Mouse (Mus musculus): ENCODE measurements around the gene Atp6v0c.
"Not testable (repeated sequence)": the region's sequence is repeated elsewhere in the genome, so short reads cannot be mapped to it uniquely, and the experiment has no call there.

Gene Atp6v0c

DNA sequence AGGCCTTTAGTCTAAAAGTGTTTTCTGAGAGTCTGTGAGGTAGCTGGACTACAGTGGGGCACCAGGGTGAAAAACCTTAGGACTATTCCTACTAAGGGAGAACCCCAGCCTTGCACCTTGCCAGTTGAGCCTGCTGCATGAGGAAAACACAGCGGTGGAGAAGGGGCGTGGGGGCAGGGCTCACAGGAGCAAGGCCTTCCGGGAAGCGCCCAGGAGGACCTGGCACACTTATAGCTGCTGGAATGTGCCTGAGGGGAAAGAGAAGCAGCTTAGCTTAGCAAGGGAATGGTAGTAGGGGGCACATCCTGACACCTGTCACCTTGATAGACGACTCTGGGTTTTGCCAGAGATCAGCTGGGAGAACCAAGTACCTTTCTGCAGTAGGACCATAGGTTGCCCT, 8.0 kb downstream of the Atp6v0c start:
- in situ Hi-C loops (cut with MboI, MseI): no loop called here

DNA sequence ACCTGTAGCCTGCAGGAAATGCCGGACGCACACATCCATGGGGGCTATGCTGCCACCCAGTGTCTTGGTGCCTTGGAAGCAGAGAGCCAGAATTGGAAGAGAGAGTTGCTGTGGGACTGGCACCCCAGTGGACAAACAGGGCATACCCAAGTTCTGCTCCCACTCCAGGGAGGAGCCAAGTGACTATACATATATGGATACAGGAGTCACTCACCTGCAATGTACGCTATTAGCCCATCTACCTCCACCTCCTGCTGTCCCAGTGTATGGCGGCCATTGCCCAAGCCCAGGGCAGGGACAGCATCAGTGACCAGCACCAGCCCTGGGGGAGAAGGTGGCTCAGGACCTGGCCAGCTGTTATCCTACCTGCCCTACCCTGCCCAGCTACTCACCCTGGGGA, 12.0 kb downstream of the Atp6v0c start:
- in situ Hi-C loops (cut with MboI, MseI): no loop called here

DNA sequence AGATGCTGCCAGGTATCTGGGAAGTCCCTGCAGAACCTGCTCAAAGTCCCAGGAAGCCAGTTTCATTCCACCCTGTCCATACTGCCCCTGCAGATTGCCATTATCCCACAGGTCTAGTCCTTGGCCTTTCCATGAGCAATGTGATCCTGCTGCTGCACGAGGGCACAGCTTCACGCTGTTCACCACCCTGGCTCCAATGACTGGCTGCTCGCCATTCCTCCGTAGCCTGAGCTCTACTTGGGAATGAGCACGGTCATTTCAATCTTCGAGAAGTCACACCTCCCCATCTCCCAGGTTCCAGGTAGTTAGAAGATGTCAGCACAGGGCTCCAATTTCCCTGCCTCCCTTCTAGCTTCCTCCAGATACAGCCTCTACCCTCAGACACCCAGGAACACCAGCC, 12.4 kb downstream of the Atp6v0c start:
- in situ Hi-C loops (cut with MboI, MseI): no loop called here

DNA sequence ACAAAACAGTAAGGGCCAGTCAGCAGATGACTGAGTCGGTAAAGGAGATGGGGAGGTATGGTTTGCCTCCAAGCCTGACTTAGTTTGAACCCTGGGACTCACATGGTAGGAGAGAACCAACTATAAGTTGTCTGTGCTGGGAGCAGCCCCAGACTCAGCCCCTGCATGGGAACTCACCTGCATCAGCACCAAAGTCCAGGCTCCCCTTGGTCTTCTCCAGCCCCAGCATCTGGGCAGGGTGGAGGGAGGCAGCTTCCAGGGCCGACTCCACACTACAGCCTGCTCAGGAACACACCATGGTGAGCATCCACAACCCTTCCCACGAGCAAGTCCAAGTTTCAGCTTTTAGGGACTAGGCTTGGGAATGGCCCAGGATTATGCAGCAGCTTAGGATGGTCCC, 13.1 kb downstream of the Atp6v0c start:
- in situ Hi-C loops (cut with MboI, MseI): no loop called here

DNA sequence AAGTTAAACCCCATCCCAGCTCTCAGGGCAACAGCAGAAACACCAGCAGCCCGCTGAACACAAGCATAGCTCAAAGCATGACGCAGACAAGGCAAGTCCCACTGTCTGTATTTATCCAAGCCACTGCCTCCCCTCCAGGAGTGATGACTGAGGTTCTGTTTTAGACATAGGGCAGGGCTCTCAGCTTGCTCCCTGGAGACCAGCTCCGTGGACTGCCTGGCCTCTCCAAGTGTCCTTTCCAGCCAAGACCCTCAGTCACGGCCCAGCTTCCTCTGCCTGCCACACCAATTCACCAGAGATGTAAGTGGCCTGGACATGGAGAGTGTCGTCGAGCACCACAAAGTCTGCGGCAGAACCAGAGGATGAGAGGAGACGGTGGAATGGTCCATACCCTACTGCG, 13.8 kb downstream of the Atp6v0c start:
- in situ Hi-C loops (cut with MboI, MseI): no loop called here

DNA sequence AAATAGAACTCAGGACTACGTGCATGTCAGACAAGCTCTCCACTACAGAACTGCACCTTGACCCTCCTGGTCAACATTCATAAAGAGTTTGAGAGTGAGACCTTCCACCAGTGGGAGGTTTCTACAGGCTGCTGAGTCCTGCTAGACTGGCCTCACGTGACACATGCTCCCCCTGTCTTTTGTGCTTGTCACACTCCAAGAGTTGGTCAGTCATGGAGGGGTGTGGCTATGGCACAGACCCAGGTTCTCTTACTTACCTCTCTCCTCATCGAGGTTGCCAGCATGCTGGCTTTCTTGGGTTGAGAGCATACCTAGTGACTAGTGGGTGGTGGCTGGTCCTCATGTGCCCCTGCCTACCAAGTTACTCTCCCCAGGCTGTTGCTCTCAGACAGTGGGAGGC, 15.0 kb downstream of the Atp6v0c start:
- in situ Hi-C loops (cut with MboI, MseI): no loop called here

DNA sequence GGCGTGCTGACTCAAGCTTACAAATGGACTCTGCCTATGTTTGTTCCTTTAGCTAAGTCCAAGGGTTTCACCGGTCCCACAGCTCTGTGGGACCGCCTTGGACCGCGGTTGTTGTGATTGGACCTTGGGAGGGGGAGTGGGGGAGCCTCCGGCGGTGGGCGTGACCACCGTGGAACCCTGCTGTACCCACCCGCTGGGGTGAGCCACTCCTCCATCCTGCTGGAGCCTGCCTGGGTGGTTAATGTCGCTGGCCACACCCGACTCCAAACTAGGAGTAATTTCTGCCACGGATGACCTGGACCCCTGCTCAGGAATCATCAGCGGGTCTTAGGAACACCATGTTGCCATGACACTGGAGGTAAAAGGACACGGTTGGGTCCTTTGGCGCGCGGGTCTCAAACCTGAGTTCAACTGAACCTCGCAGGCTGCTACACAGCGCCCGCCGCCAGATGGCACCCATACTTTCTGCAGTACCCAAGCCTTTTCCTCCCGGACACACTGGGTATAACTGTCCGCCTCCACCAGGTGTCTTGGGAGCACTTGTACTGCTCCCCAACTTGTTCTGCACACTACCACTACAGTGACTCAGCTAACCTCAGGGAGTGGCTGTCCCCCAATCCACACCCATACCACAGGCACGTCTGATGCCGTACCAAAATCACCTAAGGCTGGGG, 17.5 kb downstream of the Atp6v0c start:
- in situ Hi-C loops (cut with MboI, MseI): no loop called here

DNA sequence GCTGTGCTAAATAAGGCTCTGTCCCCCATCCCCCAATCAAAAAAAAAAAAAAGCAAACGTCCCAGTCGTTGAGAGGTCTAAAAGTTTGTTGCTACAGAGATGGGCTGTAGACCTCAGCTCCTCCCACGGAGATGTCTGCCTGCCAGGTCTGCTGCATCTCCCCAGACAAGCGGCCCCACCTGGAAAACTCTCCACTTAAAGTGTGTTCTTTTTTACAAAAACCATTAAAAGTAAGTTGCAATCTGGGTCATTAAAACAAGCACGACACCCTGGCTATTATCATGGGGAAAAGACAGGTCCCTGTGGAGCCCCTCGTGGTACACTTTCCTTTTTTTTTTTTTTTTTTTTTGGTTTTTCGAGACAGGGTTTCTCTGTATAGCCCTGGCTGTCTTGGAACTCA, 18.1 kb downstream of the Atp6v0c start:
- in situ Hi-C loops (cut with MboI, MseI): no loop called here

DNA sequence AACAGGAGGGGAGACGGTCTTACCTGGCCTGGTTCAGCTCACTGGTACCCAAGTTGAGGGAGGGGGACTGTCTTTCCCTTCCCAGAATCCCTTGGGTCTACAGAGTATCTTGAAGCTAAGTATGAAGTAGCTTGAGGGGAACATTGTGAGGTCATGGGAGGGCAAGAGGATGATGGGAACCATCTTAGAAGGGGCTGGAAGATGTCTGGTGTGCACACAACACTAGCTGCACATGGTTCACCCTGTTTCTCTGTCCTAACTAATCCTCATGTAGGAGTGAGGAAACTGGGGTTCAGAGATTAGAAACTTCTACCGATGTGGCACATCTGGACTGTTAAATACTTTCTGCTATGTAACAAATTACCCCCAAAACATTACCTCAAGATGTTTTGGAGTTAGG, 18.7 kb downstream of the Atp6v0c start, which contains the start of gene Pdpk1:
TSS of gene Pdpk1 (minus strand) at position 101 of the 400 bp plus-strand sequence.
- in situ Hi-C loops (cut with MboI, MseI): no loop called here

DNA sequence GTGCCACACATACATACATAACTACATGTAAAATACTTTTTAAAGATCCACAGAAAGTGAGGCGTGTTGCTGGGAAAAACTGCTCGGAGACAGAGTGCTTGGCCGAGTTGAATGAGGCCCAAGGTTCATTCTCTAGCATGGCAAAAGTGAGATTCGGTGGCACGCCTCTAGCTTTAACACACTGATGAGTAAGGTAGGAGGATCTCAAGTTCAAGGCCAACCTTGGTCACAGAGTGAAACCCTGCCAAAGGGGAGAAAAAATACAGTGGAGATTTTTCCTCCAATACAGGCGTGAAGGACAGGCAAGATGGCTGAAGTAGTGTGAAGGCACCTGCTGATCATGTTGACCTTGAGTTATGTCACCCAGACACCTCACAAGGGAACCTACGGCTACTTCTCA, 20.1 kb downstream of the Atp6v0c start:
- in situ Hi-C loops (cut with MboI, MseI): no loop called here

DNA sequence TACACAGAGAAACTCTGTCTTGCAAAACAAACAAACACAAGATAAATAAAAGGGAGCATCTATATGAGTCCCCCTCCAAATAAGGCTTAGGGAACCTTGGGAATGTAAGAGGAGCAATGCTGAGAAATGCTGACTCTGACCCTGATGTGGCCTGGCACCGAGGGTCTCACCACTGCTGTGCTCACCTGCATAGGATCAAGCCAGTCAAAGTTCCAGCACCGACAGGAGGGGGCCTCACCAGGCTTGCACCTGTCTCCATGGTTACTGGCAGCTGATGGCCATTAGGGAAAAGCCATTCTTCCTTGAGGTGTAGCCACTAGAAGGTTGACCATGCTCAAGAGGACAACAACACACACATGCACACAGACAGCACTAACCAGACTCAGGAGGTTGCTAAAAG, 26.6 kb downstream of the Atp6v0c start:
- in situ Hi-C loops (cut with MboI, MseI): no loop called here

DNA sequence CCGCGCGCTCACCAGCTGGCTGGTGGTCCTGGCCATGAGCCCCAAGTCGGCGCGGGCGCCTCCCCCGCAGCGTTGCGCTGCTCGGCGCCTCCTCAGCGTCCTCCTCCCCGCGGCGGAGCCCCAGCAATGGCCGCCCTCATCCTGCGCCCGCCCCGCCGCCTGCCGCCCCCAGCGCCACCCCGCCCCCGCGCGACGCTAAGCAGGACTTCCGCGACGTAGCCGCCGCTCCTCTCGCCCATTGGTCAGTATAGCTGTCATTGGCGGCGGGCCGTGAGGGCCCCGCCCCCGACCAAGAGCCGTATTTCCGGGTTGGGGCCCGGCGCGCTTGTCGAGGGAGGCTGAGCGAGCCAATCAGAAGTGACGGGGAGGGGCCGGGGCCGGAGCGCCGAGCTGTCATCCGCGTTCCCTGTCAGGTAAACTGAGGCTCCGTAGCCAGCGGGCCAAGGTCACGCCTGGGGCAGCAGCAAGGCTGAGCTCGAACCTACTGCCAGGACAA, 28.0 kb downstream of the Atp6v0c start:
- in situ Hi-C loops (cut with MboI, MseI): no loop called here

DNA sequence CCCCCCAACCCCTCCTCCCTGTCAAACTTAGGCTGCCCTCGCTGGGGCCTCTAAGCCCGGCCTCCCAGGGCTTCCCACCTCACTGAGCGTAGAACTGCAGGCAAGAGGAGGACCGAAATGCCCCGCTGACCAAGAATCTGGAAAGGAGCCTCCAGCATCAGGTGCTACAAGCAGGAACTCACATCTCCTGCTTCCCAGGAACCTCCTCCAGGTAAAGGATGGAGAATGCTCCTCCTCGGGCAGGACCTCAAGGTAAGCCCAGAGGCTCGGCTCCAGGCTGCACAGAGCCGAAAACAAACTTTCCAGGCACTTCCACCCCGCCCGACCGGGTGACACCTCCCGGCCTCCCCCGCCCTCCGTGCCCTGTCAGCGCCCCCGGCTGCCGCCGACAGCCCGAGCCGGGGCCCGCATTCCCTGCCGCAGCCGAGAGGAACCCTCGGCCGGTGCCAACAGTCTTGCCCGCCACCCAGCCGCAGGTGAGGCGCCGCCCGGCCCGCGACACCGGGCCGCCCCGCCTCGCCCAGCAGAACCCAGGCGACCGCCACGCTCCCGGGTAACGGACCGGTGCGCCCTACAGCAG, 28.6 kb downstream of the Atp6v0c start:
- in situ Hi-C loops (cut with MboI, MseI): no loop called here

DNA sequence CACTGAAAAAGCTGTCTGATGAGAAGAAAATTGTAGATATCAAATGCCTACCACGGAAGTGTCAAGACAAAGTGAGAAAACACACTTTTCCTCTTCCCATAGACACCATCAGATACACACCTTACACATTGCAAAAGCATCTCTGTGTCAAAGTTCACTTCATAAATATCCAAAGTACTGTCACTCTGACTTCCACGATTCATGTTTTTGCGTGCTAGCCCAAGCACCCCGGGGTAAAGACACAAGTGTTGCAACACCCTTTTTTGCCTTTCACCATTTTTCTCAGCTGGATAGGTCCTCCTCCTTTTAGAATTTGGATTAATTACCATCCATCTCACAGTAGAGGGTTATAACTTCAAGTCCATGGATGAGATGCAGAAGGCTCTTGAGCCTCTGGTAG, 29.5 kb downstream of the Atp6v0c start:
- in situ Hi-C loops (cut with MboI, MseI): loop anchor here in 1 of 2 experiments (10.0 kb wide), 1 partner anchor 985 kb away; the partner anchor contains the start of gene Ptx4

DNA sequence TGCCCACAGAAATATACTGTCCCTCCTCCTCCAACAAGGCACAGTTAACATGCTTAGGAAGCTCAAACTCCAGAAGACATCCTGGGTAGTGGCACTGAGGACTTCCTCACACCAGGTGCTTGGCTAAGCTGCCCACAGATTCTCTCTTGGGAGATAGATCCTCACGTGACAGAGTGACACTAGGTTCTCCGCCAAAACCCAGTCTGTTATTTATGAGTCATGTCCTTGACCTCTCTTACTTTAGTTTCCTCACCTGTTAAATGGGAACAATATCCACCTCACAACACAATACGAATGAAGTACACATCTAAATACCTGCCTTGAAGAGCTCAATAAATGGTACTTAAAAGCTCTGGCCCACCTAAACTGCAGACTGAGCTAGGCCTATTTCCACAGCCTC, 30.2 kb downstream of the Atp6v0c start:
- in situ Hi-C loops (cut with MboI, MseI): loop anchor here in 1 of 2 experiments (10.0 kb wide), 1 partner anchor 986 kb away; the partner anchor contains the start of gene Ptx4

DNA sequence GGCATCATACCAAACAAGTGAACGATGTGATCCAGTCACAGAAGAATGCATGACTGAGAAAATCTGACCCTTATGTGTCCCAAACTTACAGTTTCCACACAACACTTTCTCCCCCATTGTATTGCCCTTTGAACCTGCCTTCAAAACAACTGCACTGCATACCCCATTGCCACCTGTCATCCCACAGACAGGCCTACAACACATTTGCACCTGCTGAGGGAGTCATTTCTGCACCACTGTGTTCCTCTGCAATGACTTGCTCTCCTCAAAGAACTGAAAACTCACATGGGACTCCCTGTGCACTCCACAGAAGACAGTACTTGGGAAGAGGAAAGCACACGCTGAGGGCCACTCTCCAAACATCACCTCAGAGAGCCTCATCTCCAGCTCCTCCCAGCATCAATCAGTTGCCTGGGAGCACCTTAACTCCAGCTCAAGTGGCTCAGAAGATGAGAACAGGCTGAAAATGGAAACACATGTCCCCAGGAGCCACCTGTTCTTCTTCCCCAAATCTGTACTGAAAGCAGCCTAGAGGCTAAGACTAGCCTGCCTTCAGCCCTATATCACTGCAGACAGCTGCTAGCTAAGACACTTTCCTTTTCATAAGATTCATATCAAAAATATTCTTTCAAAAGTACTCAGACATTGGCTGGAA, 32.1 kb downstream of the Atp6v0c start:
- in situ Hi-C loops (cut with MboI, MseI): loop anchor here in 1 of 2 experiments (10.0 kb wide), 1 partner anchor 987 kb away; the partner anchor contains the start of gene Ptx4

DNA sequence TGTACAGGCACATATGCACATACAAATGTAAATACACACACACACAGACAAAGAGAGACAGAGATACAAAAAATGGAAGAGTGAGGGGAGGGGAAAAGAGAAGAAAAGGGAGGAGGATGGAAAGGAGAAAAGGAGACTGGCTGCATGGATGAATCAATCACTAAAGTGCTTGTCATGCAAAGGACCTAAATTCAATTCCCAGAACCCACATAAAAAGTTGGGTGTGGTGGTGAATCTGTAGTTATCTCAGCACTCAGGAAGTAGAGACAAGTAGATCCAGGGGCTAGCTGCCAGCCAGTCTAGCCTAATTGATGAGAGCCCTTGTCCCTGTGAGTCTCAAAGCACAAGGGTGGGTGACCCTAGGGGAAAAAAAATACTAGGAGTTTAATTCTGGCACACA, 35.4 kb downstream of the Atp6v0c start:
- in situ Hi-C loops (cut with MboI, MseI): loop anchor here in 1 of 2 experiments (10.0 kb wide), 1 partner anchor 991 kb away; the partner anchor contains the start of gene Ptx4

DNA sequence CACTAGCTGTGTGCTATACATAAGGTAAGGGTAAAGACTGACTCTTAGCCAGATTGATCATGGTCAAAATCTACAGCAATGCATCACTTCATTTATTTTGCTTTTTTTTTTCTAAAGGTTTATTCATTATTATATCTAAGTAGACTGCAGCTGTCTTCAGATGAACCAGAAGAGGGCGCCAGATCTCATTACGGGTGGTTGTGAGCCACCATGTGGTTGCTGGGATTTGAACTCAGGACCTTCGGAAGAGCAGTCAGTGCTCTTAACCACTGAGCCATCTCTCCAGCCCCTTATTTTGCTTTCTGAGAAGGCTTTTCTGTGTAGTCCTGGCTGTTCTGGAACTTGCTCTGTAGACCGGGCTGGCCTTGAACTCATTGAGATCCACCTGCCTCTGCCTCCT, 36.6 kb downstream of the Atp6v0c start:
- in situ Hi-C loops (cut with MboI, MseI): loop anchor here in 1 of 2 experiments (10.0 kb wide), 1 partner anchor 992 kb away; the partner anchor contains the start of gene Ptx4

DNA sequence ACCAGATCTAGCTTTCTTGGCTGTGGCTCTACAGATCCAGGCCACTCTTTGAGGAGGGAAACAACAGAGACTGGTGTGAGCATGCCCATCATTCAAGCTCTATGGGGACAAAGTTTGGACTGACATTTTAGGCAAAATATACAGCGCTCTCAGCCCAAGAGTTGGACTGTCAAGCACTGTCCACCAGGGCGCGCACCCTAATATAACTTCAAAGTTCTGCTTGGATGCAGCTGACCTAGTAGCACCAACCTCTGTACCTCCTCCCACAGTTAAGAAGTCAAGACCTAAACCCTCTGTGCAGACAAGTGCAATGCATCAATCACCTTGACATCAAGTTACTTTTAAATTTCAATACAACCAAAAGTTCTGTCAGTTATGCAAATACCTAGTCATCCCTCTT, 37.9 kb downstream of the Atp6v0c start:
- in situ Hi-C loops (cut with MboI, MseI): loop anchor here in 1 of 2 experiments (10.0 kb wide), 1 partner anchor 993 kb away; the partner anchor contains the start of gene Ptx4

DNA sequence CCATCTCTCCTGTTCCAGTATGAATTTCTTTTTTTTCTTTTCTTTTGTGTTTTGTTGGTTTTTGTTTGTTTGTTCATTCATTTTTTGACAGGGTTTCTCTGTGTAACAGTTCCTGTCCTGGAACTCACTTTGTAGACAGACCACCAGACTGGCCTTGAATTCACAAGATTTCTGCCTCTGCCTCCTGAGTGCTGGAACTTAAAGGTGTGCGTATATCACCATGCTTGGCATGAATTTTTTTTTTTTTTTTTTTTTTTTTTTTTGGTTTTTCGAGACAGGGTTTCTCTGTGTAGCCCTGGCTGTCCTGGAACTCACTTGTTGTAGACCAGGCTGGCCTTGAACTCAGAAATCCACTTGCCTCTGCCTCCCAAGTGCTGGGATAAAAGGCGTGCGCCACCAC, 40.3 kb downstream of the Atp6v0c start:
- in situ Hi-C loops (cut with MboI, MseI): not testable (repeated sequence)

DNA sequence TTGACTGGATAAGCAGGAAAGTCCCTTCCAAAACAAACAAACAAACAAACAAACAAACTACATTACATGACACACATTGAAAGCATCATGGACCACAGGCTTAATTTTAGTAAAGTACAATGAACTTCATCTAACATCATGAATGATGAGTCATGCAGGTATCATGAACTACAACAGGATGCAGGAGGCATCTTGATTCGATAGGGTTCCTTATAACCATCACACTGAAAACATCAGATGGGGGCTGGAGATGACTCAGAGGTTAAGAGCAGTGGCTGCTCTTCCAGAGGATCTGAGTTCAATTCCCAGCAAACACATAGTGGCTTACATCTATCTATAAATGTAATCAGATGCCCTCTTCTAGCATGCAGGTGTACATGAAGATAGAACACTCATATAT, 41.9 kb downstream of the Atp6v0c start:
- in situ Hi-C loops (cut with MboI, MseI): no loop called here

DNA sequence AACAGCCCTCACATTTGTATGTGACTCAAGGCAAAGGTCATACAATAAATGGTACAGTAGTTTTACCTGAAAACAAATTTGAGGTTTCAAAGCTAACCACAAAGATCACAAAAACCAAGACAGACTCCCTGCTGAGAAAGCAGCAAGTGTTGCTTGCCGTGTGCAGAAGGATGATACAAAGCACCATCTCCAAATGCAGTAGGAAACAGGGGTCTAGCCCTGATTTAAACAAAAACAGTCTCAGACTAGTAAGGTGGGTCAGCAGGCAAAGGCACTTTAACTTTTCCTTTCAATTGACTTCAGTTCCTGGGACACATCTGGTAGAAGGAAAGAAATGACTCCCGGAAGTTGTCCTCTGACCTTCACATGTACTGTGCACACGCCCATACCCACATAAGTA, 42.7 kb downstream of the Atp6v0c start:
- in situ Hi-C loops (cut with MboI, MseI): no loop called here
